Mouse (Mus musculus) lung, embryonic 14.5 days (tissue): Measurements from ENCODE around the gene Mtfr2. TPM values are rescaled to one million over a fixed set of nuclear protein-coding genes. Genes with fewer than 3 reads are reported as not detected.
A peak's percentile ranks its signal among the peaks of the same experiment; 100 is the strongest.

Experiments used
- ATAC-seq: fragments of 200-750 bp; cut with Nextera tagmentation; 2 replicates; pipeline ENCODE4 v1.8.0; 2017; ENCODE audit warnings: mild to moderate bottlenecking, moderate TSS enrichment, moderate library complexity; ENCODE audit not compliant: insufficient read depth
- DNase-seq: peaks from one replicate; pipeline ENCODE4 v3.0.0-alpha.2; 2015
- H3K27ac ChIP-seq: fragments of 300-500 bp; sonication (generic); 2 replicates; pipeline ENCODE4 v1.5.1; 2014; ENCODE audit warnings: low read depth, mild to moderate bottlenecking, moderate library complexity
- H3K27me3 ChIP-seq: fragments of 300-500 bp; sonication (generic); 2 replicates; pipeline ENCODE4 v1.6.1; 2014; ENCODE audit warnings: low read length, control low read depth; ENCODE audit not compliant: insufficient read depth
- H3K36me3 ChIP-seq: fragments of 300-500 bp; sonication (generic); 2 replicates; pipeline ENCODE4 v1.6.1; 2014; ENCODE audit warnings: control low read depth; ENCODE audit not compliant: insufficient read depth
- H3K4me1 ChIP-seq: fragments of 300-500 bp; sonication (generic); 2 replicates; pipeline ENCODE4 v1.6.1; 2014; ENCODE audit warnings: antibody characterized with exemption, control low read depth; ENCODE audit not compliant: insufficient read depth
- H3K4me2 ChIP-seq: fragments of 300-500 bp; sonication (generic); 2 replicates; pipeline ENCODE4 v1.6.1; 2014; ENCODE audit warnings: mild to moderate bottlenecking
- H3K4me3 ChIP-seq: fragments of 300-500 bp; sonication (generic); 2 replicates; pipeline ENCODE4 v1.5.1; 2014; ENCODE audit warnings: low read depth, low read length
- H3K9ac ChIP-seq: fragments of 300-500 bp; sonication (generic); 2 replicates; pipeline ENCODE4 v1.6.1; 2014
- H3K9me3 ChIP-seq: fragments of 300-500 bp; sonication (generic); 2 replicates; pipeline ENCODE4 v1.6.1; 2016; ENCODE audit warnings: low read depth, low read length, control low read depth
- CTCF ChIP-seq: IDR thresholded peaks from 2 replicates; pipeline ENCODE4 v1.5.1; 2016; ENCODE audit warnings: antibody characterized with exemption, low read depth
- WGBS: fragments of 180-500 bp; shearing (Covaris S2); extraction: QIAGEN DNeasy Blood & Tissue Kit; methylation state at CpG from one replicate; pipeline ENCODE4 v1.1.7; 2014; 5-methylcytosine and 5-hydroxymethylcytosine counted together
- polyA plus RNA-seq: library from polyadenylated mRNA; unstranded; fragments of >200 nt; fragmentation: Nextera tagmentation; extraction: Ambion mirVana; gene quantifications from 2 replicates; pipeline ENCODE4 v1.2.1, GENCODE M21; 2014

Gene Mtfr2
- polyA plus RNA-seq, 1 experiment from 2014 or later: 3.2 TPM

DNA sequence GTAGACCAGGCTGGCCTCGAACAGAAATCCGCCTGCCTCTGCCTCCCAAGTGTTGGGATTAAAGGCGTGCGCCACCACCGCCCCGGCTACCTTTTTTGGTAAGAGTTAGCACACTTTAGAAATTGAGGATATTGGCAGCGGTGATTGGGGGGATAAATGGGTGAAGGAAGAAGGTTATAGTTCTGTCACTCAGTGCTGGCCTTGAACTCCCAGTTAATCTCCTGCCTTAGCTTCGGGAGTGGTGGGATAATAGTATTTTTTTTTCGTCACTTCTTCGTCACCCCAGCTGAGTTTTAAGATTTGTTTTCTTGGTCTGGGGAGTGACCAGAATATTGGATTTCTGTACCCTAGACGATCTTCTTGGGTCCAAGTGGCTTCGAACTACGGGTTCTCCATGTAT lies 34.1 kb upstream of the Mtfr2 start:
- H3K27ac ChIP-seq: peak overlapping the region; percentile 98; the same call in 1 of the 2 replicates

GRCm38 (mm10) chr10:20313941-20314340 lies 33.6 kb upstream of the Mtfr2 start:
- Histone ChIP-seq H3K4me3 (peak overlapping the region; percentile 89), H3K36me3 (peaks cover 22% of the 10 kb centered on the region), H3K4me1 (peaks cover 4% of the 10 kb centered on the region), H3K9me3 (no peaks in the 10 kb centered on the region), H3K4me2 (peak overlapping the region; percentile 67), H3K27ac (no peak overlapping the region), H3K27me3 (no peaks in the 10 kb centered on the region), H3K9ac (no peak overlapping the region)
- DNase-seq: no peak
- no peak for TF ChIP-seq CTCF
- WGBS: 77% methylated on average over 4 of the region's 4 CpGs
- ATAC-seq: no peak

More for the DNA sequence above, 34.1 kb upstream of the Mtfr2 start:
- no peaks in the 10 kb centered on the region for H3K9me3 ChIP-seq
- peak overlapping the region; percentile 67 for H3K4me2 ChIP-seq
- H3K27me3 ChIP-seq: no peaks in the 10 kb centered on the region
- peak overlapping the region; percentile 89 for H3K4me3 ChIP-seq
- TF ChIP-seq CTCF: no peak
- peaks cover 4% of the 10 kb centered on the region for H3K4me1 ChIP-seq
- DNase-seq: no peak
- WGBS: 39% methylated on average over 13 of the region's 13 CpGs
- peaks cover 17% of the 10 kb centered on the region for H3K36me3 ChIP-seq
- peak overlapping the region; percentile 97 for H3K9ac ChIP-seq
- no peak for ATAC-seq

DNA sequence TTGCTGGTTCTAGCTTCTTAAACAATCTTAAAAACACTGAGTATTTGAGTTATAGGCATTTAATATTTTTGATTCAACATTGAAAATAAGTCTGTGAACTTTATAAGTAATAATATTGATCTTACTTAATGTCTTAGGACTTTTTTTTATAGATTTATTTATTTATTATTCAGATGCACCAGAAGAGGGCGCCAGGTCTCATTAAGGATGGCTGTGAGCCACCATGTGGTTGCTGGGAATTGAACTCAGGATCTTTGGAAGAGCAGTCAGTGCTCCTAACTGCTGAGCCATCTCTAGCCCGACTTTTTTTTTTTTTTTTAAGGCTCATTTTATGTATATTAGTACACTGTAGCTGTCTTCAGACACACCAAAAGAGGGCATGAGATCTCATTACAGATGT lies 32.8 kb upstream of the Mtfr2 start:
- TF ChIP-seq CTCF: 0 out of 2 replicates have a peak, but pooled peaks have one; percentile 24
- H3K36me3 ChIP-seq: peaks cover 29% of the 10 kb centered on the region
- H3K4me1 ChIP-seq: peaks cover 4% of the 10 kb centered on the region
- H3K9ac ChIP-seq: no peak overlapping the region
- WGBS: 48% methylated on average over 2 of the region's 2 CpGs
- H3K9me3 ChIP-seq: no peaks in the 10 kb centered on the region
- peak; percentile 29 for DNase-seq
- no peak overlapping the region for H3K4me2 ChIP-seq
- no peak for ATAC-seq
- H3K27me3 ChIP-seq: no peaks in the 10 kb centered on the region
- H3K27ac ChIP-seq: no peak overlapping the region
- no peak overlapping the region for H3K4me3 ChIP-seq

DNA sequence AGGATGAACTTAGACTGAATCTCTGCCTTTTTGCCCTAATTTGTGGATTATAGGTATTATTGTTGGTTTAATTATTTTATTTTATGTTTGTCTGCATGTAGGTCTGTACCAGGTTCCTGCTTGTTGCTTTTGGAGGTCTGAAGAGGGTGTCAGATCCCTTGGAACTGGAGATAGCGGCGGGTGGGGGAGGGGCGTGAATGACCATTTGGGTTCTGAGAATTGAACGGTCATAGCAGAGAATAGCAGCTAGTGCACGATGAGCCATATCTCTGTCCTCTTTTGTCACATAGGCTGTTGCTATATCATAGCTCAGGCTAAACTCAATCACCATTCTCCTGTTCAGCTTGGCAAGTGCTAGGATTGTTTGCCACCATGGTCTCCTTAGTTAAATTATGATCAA lies 30.1 kb upstream of the Mtfr2 start:
- 77% methylated on average over 5 of the region's 5 CpGs for WGBS
- no peaks in the 10 kb centered on the region for H3K27me3 ChIP-seq
- no peak overlapping the region for H3K27ac ChIP-seq
- no peak overlapping the region for H3K4me2 ChIP-seq
- TF ChIP-seq CTCF: no peak
- peaks cover 38% of the 10 kb centered on the region for H3K36me3 ChIP-seq
- no peak overlapping the region for H3K9ac ChIP-seq
- peaks cover 4% of the 10 kb centered on the region; the same call in 1 of the 2 replicates for H3K4me1 ChIP-seq
- H3K9me3 ChIP-seq: no peaks in the 10 kb centered on the region
- H3K4me3 ChIP-seq: no peak overlapping the region
- ATAC-seq: no peak
- DNase-seq: no peak

- no peak for TF ChIP-seq CTCF
- no peaks in the 10 kb centered on the region for H3K27me3 ChIP-seq
- no peaks in the 10 kb centered on the region for H3K9me3 ChIP-seq
- no peak overlapping the region for H3K9ac ChIP-seq
- H3K36me3 ChIP-seq: peaks cover 83% of the 10 kb centered on the region
- H3K4me3 ChIP-seq: no peak overlapping the region
- H3K4me1 ChIP-seq: no peaks in the 10 kb centered on the region
- no peak overlapping the region for H3K4me2 ChIP-seq
- no peak overlapping the region for H3K27ac ChIP-seq
- no peak for DNase-seq
- no peak for ATAC-seq
Measured at GRCm38 (mm10) chr10:20326226-20326625, 21.3 kb upstream of the Mtfr2 start.

DNA sequence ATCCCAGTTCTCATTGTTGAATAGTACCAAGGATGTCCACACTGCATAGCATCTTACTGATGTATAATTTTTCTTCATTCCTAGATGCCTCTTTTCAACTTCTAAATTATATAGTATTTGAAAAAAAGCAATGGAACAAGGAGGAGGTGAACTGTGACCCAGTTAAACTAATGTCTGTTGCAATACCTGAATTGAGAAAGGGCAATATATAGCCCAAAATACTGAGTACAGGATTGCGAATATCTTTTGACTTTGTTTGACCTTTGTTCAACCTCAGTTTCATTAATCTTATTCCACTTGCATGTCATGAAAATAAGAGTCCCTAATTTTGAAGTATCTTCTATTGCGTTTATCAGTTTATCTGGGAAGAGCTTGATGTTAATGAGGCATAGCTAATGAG lies 16.3 kb upstream of the Mtfr2 start:
- Histone ChIP-seq H3K27ac (no peak overlapping the region), H3K4me2 (no peak overlapping the region), H3K9ac (no peak overlapping the region), H3K36me3 (peaks cover 88% of the 10 kb centered on the region), H3K4me3 (no peak overlapping the region), H3K9me3 (no peaks in the 10 kb centered on the region), H3K27me3 (no peaks in the 10 kb centered on the region), H3K4me1 (no peaks in the 10 kb centered on the region)
- no peak for TF ChIP-seq CTCF
- 80% methylated on average over 2 of the region's 2 CpGs for WGBS
- ATAC-seq (no peak), DNase-seq (no peak)

- no peak overlapping the region for H3K27ac ChIP-seq
- H3K27me3 ChIP-seq: no peaks in the 10 kb centered on the region
- H3K4me3 ChIP-seq: no peak overlapping the region
- no peak for TF ChIP-seq CTCF
- DNase-seq (no peak), ATAC-seq (no peak)
- no peak overlapping the region for H3K9ac ChIP-seq
- WGBS: 86% methylated on average over 7 of the region's 7 CpGs
- peaks cover 83% of the 10 kb centered on the region for H3K36me3 ChIP-seq
- H3K4me1 ChIP-seq: no peaks in the 10 kb centered on the region
- no peaks in the 10 kb centered on the region for H3K9me3 ChIP-seq
- H3K4me2 ChIP-seq: no peak overlapping the region
Measured at GRCm38 (mm10) chr10:20337872-20338271, 9.7 kb upstream of the Mtfr2 start.

DNA sequence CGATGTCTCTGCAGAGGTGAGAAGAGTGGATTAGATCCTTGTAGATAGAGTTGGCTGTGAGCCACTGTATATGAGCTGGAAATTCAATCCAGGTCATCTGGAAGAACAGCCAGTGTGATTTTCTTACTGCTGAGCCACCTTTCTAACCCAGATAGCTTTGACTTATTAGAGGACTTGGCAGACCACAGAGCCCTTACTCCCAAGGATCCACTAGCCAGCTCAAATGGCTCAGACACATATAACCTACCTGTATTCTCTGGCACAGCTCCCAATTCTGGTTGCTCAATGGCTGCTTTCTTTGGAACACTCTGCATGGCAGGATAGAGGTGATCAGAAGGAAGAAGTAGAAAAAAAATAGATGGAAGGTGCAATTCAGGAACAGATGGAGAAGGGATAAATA lies 1.8 kb upstream of the Mtfr2 start:
- WGBS: 83% methylated on average over 1 of the region's 1 CpGs
- peak; percentile 16 for DNase-seq
- no peak for ATAC-seq
- TF ChIP-seq CTCF: no peak
- Histone ChIP-seq H3K4me1 (no peaks in the 10 kb centered on the region), H3K27ac (no peak overlapping the region), H3K9ac (no peak overlapping the region), H3K4me3 (no peak overlapping the region), H3K36me3 (peaks cover 49% of the 10 kb centered on the region), H3K27me3 (no peaks in the 10 kb centered on the region), H3K9me3 (no peaks in the 10 kb centered on the region), H3K4me2 (no peak overlapping the region)
